Mouse (Mus musculus): ENCODE data around the gene N4bp1.

The N4bp1 gene

GRCm38 (mm10) chr8:86766548-86767211 is 118.4 kb downstream of the N4bp1 start:
- no peak for DNase-seq (ENCODE audit: low read depth, low spot score)

- DNase-seq (ENCODE audit: low read depth, low spot score), result no peak
These were observed 119.4 kb downstream of the N4bp1 start for GRCm38 (mm10) chr8:86765669-86766068.

- DNase-seq (ENCODE audit: low read depth, low spot score), result no peak
These were observed 119.9 kb downstream of the N4bp1 start for GRCm38 (mm10) chr8:86765155-86765554.

GRCm38 (mm10) chr8:86762806-86763205 is 122.3 kb downstream of the N4bp1 start:
- DNase-seq (ENCODE audit: low read depth, low spot score), result no peak

GRCm38 (mm10) chr8:86760746-86761145 is 124.3 kb downstream of the N4bp1 start:
- DNase-seq (ENCODE audit: low read depth, low spot score), result no peak

- DNase-seq (ENCODE audit: low read depth, low spot score), result no peak
These were observed 126.0 kb downstream of the N4bp1 start for GRCm38 (mm10) chr8:86759090-86759491.

- no peak for DNase-seq (ENCODE audit: low read depth, low spot score)
These were observed 126.4 kb downstream of the N4bp1 start for GRCm38 (mm10) chr8:86758651-86759050.

Data from retina, postnatal 7 days (tissue).